Mouse (Mus musculus): ENCODE results near the gene Susd6.

The Susd6 gene

GRCm38 (mm10) chr12:80834901-80835570, 44.7 kb downstream of the Susd6 start:
- no peak for DNase-seq (ENCODE audit: low read depth, low spot score)

DNA sequence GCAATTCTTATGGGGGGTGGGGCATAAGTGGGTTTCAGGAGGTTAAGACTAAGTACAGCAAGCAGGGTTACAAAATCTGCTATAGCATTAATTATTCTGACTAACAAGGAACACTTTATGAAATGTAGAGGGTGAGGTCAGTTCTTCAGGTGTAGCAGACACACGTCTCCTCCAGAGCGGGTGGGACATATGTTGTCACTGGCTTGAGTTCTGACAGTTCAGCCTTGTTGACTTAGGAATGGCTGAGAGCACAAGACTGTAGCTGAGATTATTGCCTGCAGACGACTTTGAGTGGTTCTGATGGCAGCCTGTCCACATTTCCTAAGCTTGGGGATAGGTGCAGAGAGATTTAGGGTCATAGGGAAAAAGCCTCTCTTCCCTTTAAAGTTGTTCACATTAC, 47.3 kb downstream of the Susd6 start:
- DNase-seq (ENCODE audit: low read depth, low spot score): no peak

GRCm38 (mm10) chr12:80838271-80838670, 48.0 kb downstream of the Susd6 start:
- no peak for DNase-seq (ENCODE audit: low read depth, low spot score)

DNA sequence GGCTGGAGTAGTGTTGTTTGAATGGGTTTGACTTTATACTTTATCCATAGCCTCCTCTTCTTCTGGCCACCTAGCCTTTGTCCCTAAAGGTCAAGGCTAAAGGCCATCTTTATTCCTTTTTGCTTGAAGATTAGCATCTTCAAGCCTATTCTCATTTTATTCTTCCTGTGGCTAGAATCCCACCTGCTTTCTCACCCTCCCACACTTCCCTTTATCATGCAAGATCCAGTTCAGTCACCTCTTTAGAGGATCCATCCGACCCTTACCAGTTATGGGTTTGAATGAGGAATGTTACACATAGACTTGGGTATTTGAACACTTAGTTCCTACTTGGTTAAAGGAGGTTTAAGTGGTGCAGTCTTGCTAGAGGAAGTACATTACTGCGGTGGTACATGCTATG, 48.5 kb downstream of the Susd6 start:
- DNase-seq (ENCODE audit: low read depth, low spot score): no peak

- DNase-seq (ENCODE audit: low read depth, low spot score): no peak
Observed at GRCm38 (mm10) chr12:80839631-80840030, 49.3 kb downstream of the Susd6 start.

DNA sequence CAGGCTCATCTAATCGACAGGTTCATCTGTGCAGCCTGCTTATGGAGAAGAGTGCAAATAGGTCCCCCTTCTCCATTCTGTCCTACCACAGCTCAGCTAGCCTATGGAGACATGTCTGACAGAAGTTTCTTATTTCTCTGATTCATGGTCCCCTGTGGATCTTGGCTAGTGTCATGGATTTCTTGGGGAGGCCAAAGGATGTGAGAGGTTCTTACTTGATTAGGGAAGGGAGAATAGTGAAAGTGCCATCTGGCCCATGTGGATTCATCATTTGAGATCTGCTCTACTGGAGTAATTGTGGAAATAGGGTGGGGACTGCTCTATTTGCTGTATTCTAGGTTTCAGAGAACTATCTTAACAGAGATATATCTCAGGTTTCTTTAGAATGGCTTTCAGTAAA, 51.3 kb downstream of the Susd6 start:
- DNase-seq (ENCODE audit: low read depth, low spot score): no peak

DNA sequence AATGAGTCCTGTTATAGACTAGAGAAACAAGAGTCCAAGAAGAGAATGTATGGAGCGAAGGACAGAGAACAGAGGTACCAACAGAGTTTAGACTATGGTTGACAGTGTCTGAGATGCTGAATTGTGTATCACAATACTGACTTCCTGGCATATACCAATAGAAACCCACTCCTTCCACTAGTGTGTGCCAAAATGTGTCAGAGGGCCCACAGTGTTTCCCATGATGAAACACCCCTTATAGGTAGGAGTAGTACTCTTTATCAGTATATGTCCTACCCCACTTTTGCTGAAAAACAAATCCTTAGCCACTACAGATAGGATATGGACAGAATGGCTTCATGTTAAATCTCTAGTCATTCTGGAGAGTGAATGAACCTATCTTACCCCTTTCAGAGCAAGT, 52.3 kb downstream of the Susd6 start:
- no peak for DNase-seq (ENCODE audit: low read depth, low spot score)

- DNase-seq (ENCODE audit: low read depth, low spot score): no peak
Observed at GRCm38 (mm10) chr12:80843236-80843635, 52.9 kb downstream of the Susd6 start.

DNA sequence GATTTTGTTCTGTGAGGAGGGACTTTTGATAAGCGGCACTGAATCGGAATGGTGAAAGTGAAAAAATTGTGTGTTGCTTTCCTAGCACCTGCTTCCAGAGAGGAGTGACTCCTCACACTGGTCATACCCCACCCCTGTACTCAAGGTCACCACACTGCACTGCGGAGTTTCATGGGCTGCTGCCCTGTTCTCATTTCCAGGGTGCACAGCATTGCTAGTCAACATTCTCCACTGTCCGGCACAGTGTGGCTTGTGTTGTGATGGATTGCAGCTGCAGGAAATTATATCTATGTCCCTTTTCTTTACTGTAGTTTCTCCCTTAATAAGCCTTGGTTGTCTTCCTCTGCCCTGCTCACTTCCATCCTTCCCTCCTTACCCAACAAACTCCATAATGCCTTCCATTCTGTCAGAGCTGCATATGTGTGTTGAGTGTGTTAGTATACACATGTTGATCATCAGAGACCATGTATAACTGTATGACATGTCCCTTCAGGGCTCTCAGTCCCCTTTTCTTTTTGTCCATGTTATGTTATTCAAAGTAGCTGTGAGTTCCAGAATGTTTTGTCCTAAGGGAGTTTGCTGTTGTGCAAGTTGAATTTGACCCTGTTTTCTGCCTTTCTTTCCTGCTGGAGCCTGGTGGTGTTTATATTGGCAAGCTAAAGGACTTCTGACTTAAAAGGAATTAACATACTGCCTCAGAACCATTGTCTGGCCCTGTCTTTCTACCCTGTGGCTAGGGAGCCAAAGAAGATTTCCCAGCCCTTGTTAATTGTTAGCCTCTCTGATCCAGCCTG, 53.5 kb downstream of the Susd6 start:
- DNase-seq (ENCODE audit: low read depth, low spot score): no peak

GRCm38 (mm10) chr12:80845901-80846300, 55.6 kb downstream of the Susd6 start:
- no peak for DNase-seq (ENCODE audit: low read depth, low spot score)

DNA sequence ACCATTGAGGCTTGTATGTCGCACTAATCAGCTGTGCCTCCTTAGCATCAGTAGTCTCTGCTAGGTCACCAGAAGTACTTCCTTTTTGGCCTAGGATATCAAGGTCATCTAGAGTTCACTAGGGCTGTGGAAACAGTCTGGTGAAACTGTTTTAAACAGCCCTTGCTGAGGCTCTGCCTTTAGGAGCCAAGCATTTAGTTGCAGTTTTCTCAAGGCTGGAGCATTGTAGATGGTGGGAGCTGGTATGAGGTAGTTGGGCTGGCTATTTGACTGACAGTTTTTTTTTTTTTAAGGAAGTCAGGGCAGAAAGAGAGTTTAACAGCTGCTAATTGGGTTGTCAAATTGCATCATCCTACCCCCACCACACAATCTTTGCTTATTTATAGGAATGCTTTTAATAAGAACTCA, 56.6 kb downstream of the Susd6 start:
- peak; percentile 47 for DNase-seq (ENCODE audit: low read depth, low spot score)

DNA sequence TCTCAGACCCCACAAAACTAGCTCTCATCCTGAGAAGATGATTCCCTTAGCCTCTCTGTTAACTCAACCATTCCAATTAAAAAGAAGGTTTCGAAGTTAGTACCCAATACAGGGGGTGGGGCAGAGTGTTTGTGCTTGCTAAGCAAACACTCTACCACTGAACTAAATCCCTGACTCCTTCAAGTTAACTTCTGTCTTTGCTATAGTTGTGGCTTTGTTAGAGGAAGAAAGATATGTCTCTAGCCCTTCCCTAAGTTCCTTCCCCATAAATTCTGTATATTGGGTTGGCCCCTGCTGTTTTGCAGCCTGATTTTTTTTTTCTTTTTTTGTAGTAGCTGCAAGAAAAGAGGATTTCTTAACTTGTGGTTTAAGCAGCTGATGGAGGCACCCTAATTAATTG, 61.7 kb downstream of the Susd6 start:
- DNase-seq (ENCODE audit: low read depth, low spot score): no peak

DNA sequence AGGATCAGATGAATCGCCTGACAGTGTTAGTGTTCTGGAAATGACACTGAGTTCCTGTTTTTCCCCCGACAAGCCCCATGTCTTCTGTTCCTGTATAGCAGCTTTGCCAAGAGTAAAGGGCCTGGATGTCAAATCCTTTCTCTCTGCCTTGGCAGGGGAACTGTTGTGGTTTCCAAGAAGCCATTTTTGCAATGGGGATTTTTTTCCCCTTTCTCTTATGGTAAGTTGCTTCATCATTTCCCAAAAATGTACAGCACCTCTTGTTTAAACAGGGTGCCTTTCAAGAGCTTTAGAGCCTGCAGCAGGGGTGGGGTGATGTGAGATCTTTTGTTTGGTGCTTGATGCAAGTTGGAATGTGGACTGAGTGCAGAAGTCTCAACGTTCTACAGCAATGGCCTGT, 63.4 kb downstream of the Susd6 start:
- no peak for DNase-seq (ENCODE audit: low read depth, low spot score)

DNA sequence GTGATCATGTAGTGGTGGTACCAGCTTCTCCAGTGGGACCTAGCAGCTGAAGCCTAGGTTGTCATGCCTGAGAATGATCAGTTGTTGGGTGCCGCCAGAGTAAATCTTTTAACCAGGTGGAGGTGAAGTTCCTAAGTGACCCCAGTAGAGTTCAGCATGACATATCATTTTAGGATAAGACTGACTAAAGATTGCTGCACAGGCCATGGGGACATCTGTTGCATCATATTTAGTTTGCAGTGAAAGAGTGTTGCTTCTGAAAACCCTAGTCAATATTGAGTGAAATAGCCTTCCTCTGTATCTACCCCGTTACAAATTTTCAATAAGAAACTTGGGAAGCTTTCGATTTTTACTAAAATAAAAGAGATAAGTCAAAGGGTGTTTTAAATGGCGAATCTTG, 64.4 kb downstream of the Susd6 start:
- DNase-seq (ENCODE audit: low read depth, low spot score): no peak

DNA sequence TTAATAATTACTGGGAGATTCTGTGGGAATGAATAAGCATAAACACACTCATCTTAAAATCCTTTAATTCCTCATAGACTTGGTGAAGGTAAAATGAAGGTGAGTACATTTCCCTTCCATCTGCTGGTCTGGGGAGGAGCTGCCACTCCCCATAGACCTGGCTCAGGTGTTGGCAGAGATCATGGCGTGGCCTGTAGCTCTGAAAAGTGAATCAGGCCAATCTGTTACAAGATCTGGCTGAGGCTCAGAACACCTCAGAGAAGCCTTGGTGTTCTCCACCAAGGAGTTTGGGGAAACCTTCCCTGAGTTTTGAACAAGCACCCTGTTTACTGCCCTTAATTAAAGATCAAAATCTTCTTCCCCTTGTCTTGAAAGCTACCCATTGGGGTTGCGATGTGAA, 64.8 kb downstream of the Susd6 start:
- DNase-seq (ENCODE audit: low read depth, low spot score): no peak

DNA sequence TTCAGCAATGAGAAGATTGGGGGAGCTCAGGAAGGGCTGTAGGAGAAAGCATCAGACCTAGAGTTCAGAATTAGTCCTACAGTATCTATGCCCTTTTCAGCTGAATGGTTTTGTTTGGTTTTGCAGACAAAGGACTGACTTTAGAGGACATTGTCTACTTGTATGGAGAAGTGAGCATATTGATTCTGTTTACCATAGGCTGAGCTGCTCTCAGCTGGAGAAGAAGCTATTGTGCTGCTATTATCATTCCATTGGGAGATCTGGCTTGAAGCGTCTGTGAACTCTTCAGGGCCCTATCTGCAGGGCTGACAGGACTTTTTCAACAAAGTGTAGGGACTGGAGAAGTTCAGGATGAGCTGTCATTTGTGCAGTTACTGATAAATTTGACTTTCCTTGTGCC, 65.3 kb downstream of the Susd6 start:
- DNase-seq (ENCODE audit: low read depth, low spot score): no peak

DNA sequence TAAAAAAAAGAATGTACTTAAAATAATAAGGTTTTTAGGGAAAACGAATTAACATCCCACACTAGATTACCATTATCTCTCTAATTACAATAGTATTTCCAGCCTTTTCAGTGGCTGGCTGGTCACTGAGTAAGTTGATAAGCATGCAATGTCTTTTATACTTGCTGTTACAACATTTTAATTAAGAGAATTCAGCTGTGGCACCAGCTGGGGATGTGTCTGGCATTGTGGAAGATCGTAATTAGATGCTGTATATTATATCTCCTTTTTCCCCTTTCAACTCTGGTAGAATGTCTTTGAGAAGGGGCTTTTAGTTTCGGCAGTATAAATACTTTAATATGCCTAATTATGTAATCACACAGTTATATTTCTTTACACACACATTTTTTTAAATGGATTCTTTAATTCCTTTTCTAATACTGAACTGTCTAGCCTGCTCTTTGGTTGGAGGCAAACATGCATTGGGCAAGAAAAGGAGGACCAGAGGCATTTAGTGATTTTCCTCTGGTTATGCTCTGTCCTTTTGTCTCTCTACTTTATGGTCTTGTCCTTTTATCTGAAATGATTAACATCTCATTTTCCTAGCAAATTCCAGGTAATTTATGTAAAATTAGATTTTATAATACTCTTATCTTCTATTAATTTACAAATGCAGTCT, 67.5 kb downstream of the Susd6 start:
- DNase-seq (ENCODE audit: low read depth, low spot score): no peak

- DNase-seq (ENCODE audit: low read depth, low spot score): no peak
Observed at GRCm38 (mm10) chr12:80858307-80858706, 68.0 kb downstream of the Susd6 start.

DNA sequence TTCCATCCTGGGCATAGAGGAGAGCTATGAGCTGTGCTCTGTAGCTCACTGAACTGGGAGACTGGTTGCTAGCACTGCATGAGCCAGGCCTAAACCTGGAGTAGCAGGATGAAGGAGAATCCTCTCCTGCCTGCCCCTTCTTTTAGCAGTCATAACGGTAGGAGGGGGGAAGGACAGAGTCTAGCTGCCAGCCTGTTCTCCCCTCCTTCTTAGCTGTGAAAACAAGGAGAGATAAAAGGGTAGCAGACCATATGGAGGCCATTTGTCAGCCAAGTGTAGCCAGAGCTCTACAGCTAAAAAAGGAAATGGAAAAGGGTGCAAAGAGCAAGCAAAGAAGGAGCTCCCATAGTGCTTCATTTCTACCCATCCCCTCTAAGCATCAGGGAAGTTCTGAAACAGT, 71.6 kb downstream of the Susd6 start:
- DNase-seq (ENCODE audit: low read depth, low spot score): no peak

- DNase-seq (ENCODE audit: low read depth, low spot score): no peak
Observed at GRCm38 (mm10) chr12:80863370-80863769, 73.1 kb downstream of the Susd6 start.

- DNase-seq (ENCODE audit: low read depth, low spot score): no peak
Observed at GRCm38 (mm10) chr12:80865175-80865574, 74.9 kb downstream of the Susd6 start.

DNA sequence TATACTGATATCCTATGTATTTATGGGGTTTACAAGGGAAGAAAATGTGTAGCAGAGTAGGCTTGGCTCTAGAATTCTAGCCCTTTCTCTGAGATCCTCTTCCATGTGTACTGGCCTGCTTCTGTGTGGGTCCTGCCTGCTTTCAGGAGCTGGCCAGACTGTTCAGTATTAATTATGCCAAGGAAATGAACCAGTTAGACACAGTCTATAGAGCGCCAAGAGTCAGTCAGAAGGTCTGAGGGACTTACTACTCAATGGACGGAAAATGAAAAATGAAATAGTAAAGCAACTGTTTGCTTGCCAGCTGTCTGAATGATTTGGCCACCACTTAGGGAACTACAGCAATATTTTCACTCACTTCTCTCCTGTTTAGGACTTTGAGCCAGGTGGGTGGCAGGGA, 75.7 kb downstream of the Susd6 start:
- no peak for DNase-seq (ENCODE audit: low read depth, low spot score)

DNA sequence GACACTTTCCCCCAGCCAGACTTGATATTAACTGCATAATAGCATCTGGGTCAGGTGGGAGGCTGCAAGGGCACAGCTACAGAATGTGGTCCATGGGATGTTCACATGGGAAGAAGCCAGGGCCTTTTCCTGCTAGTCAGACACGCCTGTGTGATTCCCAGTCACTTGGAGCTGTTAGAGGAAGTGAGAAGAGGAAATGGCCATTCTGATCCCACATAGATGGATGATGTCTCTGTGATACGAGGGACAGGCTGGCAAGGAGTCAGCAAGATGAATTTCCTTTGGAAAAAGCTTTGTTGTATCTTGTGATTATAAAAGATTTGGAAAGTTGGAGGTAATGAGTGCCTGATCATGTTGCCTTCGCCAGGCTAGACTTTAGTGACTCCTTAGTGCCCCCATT, 76.8 kb downstream of the Susd6 start:
- DNase-seq (ENCODE audit: low read depth, low spot score): no peak
